27 mouse cellular contexts compared by ENCODE assay signal in the genomic region with DNA sequence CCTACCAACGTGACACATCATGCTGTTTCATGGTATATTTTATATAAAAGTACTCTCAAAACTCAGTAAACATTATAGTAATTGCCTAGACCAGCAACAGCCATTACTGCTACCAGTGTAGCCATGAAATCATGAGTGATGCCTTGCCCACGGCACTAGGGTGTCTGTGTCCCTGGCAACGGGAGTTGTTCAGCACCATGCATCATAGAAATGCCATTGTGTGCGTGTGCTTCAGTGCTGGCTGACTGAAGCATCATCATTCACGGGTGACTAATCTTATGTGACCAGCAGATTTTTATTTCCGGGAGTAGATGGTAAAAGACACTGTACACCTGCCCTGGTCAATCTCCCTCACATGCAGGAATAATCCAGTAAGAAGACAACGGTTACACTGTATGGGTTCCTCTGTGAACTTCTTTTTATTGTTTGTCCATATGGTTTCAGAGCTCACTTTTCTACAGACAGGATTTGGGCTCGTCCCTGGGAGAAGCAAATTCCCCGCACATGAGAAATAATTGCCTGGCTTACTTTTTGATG.
A peak's percentile ranks its signal among the peaks of the same experiment; 100 is the strongest.
DNase-seq lines count a peak whose midpoint lies in the region; ATAC-seq and TF ChIP-seq lines count a peak whose summit lies in the region.
"Had no signal": no experiment of that assay in that cellular context is flagged by ENCODE, and none has a peak within 500 bp of the region (broad histone marks: within the 10 kb centered on the region; RNA-seq: fewer than 3 reads in every experiment).

No protein-coding gene starts in this region.

- no peak overlapping the region for H3K9ac ChIP-seq in embryonic facial prominence, embryonic 14.5 days (ENCODE audit: low read depth, low read length)
- H3K9ac ChIP-seq: embryonic facial prominence, embryonic 15.5 days; forebrain, embryonic 15.5 days; heart, embryonic 12.5 days; limb, embryonic 13.5 days; lung, embryonic 15.5 days had no signal

- H3K36me3 ChIP-seq in embryonic facial prominence, embryonic 14.5 days (ENCODE audit: control insufficient read depth, insufficient read depth, low read length), result no peaks in the 10 kb centered on the region
- H3K36me3 ChIP-seq in embryonic facial prominence, embryonic 10.5 days (replicated peaks), result no peaks in the 10 kb centered on the region
- H3K36me3 ChIP-seq in megakaryocyte, embryonic 14.5 days (replicated peaks; ENCODE audit: low read length), result no peaks in the 10 kb centered on the region
- H3K36me3 ChIP-seq in myocyte (ENCODE audit: control insufficient read depth, insufficient read depth), result no peaks in the 10 kb centered on the region
- H3K36me3 ChIP-seq in limb, embryonic 10.5 days, result no peaks in the 10 kb centered on the region
- H3K36me3 ChIP-seq: embryonic facial prominence, embryonic 15.5 days; forebrain, embryonic 15.5 days; heart, embryonic 12.5 days; limb, embryonic 13.5 days; lung, embryonic 15.5 days had no signal

- WGBS in embryonic facial prominence, embryonic 14.5 days, result 74% methylated on average over 9 of the region's 9 CpGs
- WGBS in embryonic facial prominence, embryonic 10.5 days, result 87% methylated on average over 9 of the region's 9 CpGs
- 87% methylated on average over 9 of the region's 9 CpGs for WGBS in limb, embryonic 10.5 days

- H3K4me3 ChIP-seq in embryonic facial prominence, embryonic 14.5 days (ENCODE audit: low read depth, low read length), result no peak overlapping the region
- no peak overlapping the region for H3K4me3 ChIP-seq in embryonic facial prominence, embryonic 10.5 days
- peak overlapping the region; percentile 74 for H3K4me3 ChIP-seq in megakaryocyte, embryonic 14.5 days (replicated peaks)
- no peak overlapping the region for H3K4me3 ChIP-seq in myocyte
- H3K4me3 ChIP-seq in limb, embryonic 10.5 days, result no peak overlapping the region
- H3K4me3 ChIP-seq: embryonic facial prominence, embryonic 15.5 days; forebrain, embryonic 15.5 days; gastrocnemius, adult 2 months; heart, adult 2 months; heart, embryonic 12.5 days; limb, embryonic 13.5 days; lung, embryonic 15.5 days had no signal

- H3K4me2 ChIP-seq in embryonic facial prominence, embryonic 14.5 days (ENCODE audit: low read depth, low read length), result no peak overlapping the region
- H3K4me2 ChIP-seq in myocyte (ENCODE audit: low read depth), result no peak overlapping the region
- H3K4me2 ChIP-seq: embryonic facial prominence, embryonic 15.5 days; forebrain, embryonic 15.5 days; heart, embryonic 12.5 days; limb, embryonic 13.5 days; liver, embryonic 11.5 days; lung, embryonic 15.5 days had no signal

- H3K79me2 ChIP-seq in myocyte (ENCODE audit: control insufficient read depth, insufficient read depth), result no peaks in the 10 kb centered on the region

- no peak overlapping the region for H3ac ChIP-seq in myocyte (ENCODE audit: control insufficient read depth, insufficient read length)

- no peak for TF ChIP-seq POLR2A in myocyte (IDR thresholded peaks at IDR 0.05; ENCODE audit: insufficient read length, low read depth)

- no peaks in the 10 kb centered on the region for H3K9me3 ChIP-seq in embryonic facial prominence, embryonic 14.5 days (ENCODE audit: control insufficient read depth, low read length)
- no peaks in the 10 kb centered on the region for H3K9me3 ChIP-seq in embryonic facial prominence, embryonic 10.5 days
- peaks cover 30% of the 10 kb centered on the region for H3K9me3 ChIP-seq in megakaryocyte, embryonic 14.5 days
- H3K9me3 ChIP-seq in limb, embryonic 10.5 days (replicated peaks), result no peaks in the 10 kb centered on the region
- H3K9me3 ChIP-seq: embryonic facial prominence, embryonic 15.5 days; forebrain, embryonic 15.5 days; heart, embryonic 12.5 days; limb, embryonic 13.5 days; lung, embryonic 15.5 days had no signal

- no peak for ATAC-seq in embryonic facial prominence, embryonic 14.5 days (ENCODE audit: low read depth)
- no peak for ATAC-seq in megakaryocyte, adult 5-6 weeks (ENCODE audit: poor library complexity, severe bottlenecking)
- ATAC-seq: CD4-positive, CD25-positive, alpha-beta regulatory T cell, adult 4 months; forebrain, embryonic 15.5 days; intestine, embryonic 16.5 days had no signal

- no peaks in the 10 kb centered on the region for H3K4me1 ChIP-seq in embryonic facial prominence, embryonic 14.5 days (ENCODE audit: control insufficient read depth, insufficient read depth, low read length)
- H3K4me1 ChIP-seq in embryonic facial prominence, embryonic 10.5 days, result no peaks in the 10 kb centered on the region
- H3K4me1 ChIP-seq in megakaryocyte, embryonic 14.5 days, result no peaks in the 10 kb centered on the region
- H3K4me1 ChIP-seq in limb, embryonic 10.5 days, result no peaks in the 10 kb centered on the region
- H3K4me1 ChIP-seq: embryonic facial prominence, embryonic 15.5 days; forebrain, embryonic 15.5 days; heart, embryonic 12.5 days; limb, embryonic 13.5 days; lung, embryonic 15.5 days had no signal

- no peak overlapping the region for H3K27ac ChIP-seq in embryonic facial prominence, embryonic 14.5 days (replicated peaks; ENCODE audit: low read depth, low read length)
- no peak overlapping the region for H3K27ac ChIP-seq in embryonic facial prominence, embryonic 10.5 days (replicated peaks)
- no peak overlapping the region for H3K27ac ChIP-seq in limb, embryonic 10.5 days
- H3K27ac ChIP-seq: embryonic facial prominence, embryonic 15.5 days; forebrain, embryonic 15.5 days; gastrocnemius, adult 2 months; heart, adult 2 months; kidney, postnatal 0 days; limb, embryonic 13.5 days; lung, embryonic 15.5 days had no signal

- H3K27me3 ChIP-seq in embryonic facial prominence, embryonic 14.5 days (replicated peaks; ENCODE audit: control insufficient read depth, insufficient read depth, low read length), result no peaks in the 10 kb centered on the region
- no peaks in the 10 kb centered on the region for H3K27me3 ChIP-seq in embryonic facial prominence, embryonic 10.5 days (replicated peaks; ENCODE audit: low read depth, poor library complexity, severe bottlenecking)
- H3K27me3 ChIP-seq in megakaryocyte, embryonic 14.5 days (replicated peaks), result no peaks in the 10 kb centered on the region
- H3K27me3 ChIP-seq in myocyte (ENCODE audit: control insufficient read depth, insufficient read depth, insufficient read length), result no peaks in the 10 kb centered on the region
- H3K27me3 ChIP-seq in limb, embryonic 10.5 days (ENCODE audit: low read depth, poor library complexity, severe bottlenecking), result no peaks in the 10 kb centered on the region
- H3K27me3 ChIP-seq: embryonic facial prominence, embryonic 15.5 days; forebrain, embryonic 15.5 days; heart, embryonic 12.5 days; limb, embryonic 13.5 days; lung, embryonic 15.5 days had no signal

- DNase-seq in embryonic facial prominence, embryonic 14.5 days (ENCODE audit: low spot score), result peak; percentile 2
- DNase-seq in embryonic facial prominence, embryonic 10.5 days (ENCODE audit: low spot score), result no peak
- DNase-seq in Muller cell, postnatal 12 days (ENCODE audit: inconsistent ontology term), result peak; percentile 15
- no peak for DNase-seq in limb, embryonic 10.5 days (ENCODE audit: low spot score)
- no peak for DNase-seq in lung, postnatal 10 days
- DNase-seq: cerebellum, adult 18-20 months; cerebellum, postnatal 10 days; gastrocnemius, adult 2 months; heart, adult 2 months; kidney, adult 8-10 months; kidney, postnatal 4 days; lung, postnatal 36 days; midbrain, embryonic 14.5 days; right cerebral cortex, postnatal 14 days; thymus, postnatal 4 days had no signal

TF ChIP-seq in myocyte, 11 proteins besides CTCF, POLR2A, EP300 and RAD21:
- no peak for TF ChIP-seq REST (IDR thresholded peaks at IDR 0.05; ENCODE audit: insufficient read depth, insufficient read length)
- TF ChIP-seq POLR2AphosphoS2 (IDR thresholded peaks at IDR 0.05; ENCODE audit: insufficient read length, low read depth), result no peak
- TF ChIP-seq MYOD1 (IDR thresholded peaks at IDR 0.05; ENCODE audit: control insufficient read depth in 1 of 3, insufficient read length in 2 of 3, low read depth in 2 of 3), result peak in 2 of 3 experiments; percentile 59 to 65
- no peak for TF ChIP-seq MAX (IDR thresholded peaks at IDR 0.05; ENCODE audit: low read depth)
- TF ChIP-seq CEBPB (IDR thresholded peaks at IDR 0.05; ENCODE audit: insufficient read depth, poor library complexity, severe bottlenecking), result no peak
- TF ChIP-seq MYOG (IDR thresholded peaks at IDR 0.05; ENCODE audit: control insufficient read depth in 1 of 3, insufficient read depth in 1 of 3, insufficient read length in 2 of 3, low read depth in 2 of 3), result no peak
- no peak for TF ChIP-seq USF1 (IDR thresholded peaks at IDR 0.05; ENCODE audit: low read depth)
- no peak for TF ChIP-seq E2F4 (IDR thresholded peaks at IDR 0.05; ENCODE audit: insufficient read depth)

Comparison
In these comparisons a context has a peak if more than half of its experiments do, and no peak if none do; other contexts are left out.
1. DNase-seq: peak in embryonic facial prominence, embryonic 14.5 days (single experiment) and Muller cell, postnatal 12 days (single experiment); none in embryonic facial prominence, embryonic 10.5 days (single experiment), limb, embryonic 10.5 days (single experiment) and lung, postnatal 10 days (single experiment).